Mouse (Mus musculus) left cerebral cortex, postnatal 25 days (tissue): ENCODE measurements at regions not wholly inside any gene's neighbourhood (a gene's known extent, or its start where the extent isn't known, plus 50 kb on each side); places are given as distances from the start of the nearest gene placed in this dataset.

Source experiments
- DNase-seq, 2 experiments: peaks; one replicate each; pipeline ENCODE4 v3.0.0; 2022; ENCODE audit warnings: low spot score in 2 of 2, mixed read lengths in 1 of 2
- intact Hi-C: fragments of 180-260 bp; cut with DNase I; formaldehyde crosslinking; loops from one replicate; pipeline ENCODE4 v1.15.1; 2025

DNA sequence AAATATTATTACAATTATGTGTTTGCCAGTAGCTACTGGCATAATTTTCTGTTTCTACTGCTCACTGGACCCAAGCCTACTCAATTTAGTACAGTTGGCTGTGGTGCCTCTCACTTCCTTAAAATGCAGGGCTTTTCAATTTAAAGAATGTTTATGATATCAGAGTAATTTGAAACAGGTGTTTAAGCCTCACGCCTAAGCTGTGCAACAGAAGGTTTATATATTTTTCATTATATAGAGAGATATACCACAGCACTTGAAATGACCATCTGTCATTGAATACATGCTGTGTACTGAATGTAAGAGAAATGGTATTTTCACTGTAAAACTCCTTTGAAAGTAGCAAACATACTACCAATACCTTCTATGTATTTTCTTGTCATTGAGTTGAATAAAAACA lies 376.8 kb downstream of the Otol1 start:
- DNase-seq = no peak
- intact Hi-C loops = no loop called here

DNA sequence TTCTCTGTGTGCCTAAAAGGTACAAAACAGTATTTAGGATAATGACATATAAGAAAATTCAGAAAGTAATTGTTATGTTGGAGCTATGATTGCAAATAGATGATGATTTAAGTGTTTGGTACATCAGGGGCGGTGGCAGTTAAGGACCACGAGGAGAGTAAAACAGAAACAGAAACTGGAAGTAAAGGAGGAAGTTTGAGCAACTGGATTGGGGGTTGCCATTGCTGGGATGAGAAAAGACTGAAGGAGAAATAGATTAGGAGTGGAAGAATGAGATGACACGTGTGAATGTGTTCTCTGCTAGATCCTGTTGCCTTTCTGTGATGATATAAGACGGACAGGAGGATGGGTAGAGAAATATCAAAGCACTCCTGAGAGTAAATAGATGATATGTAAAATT lies 378.5 kb downstream of the Otol1 start:
- DNase-seq = no peak
- intact Hi-C loops = no loop called here

DNA sequence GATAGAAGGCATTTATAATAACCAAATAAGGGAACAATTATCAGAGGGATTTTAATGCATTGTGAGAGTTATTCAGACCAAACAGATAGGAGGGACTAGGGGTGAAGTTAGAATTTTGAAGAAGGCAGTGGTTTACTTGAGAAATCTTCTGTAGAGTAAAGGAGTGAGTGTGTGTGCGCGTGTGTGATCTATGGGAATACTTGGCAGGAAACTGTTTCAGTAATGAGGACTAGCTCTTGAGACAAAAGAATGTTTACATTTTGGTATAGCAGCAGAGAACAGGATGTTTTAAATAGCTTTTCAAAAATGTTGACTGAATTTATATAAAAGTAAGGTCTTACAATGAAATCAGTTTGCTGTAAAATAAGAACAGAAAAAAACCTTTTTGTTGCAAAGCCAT lies 393.8 kb downstream of the Otol1 start:
- intact Hi-C loops = no loop called here
- DNase-seq = peak in 1 of 2 experiments; percentile 43

DNA sequence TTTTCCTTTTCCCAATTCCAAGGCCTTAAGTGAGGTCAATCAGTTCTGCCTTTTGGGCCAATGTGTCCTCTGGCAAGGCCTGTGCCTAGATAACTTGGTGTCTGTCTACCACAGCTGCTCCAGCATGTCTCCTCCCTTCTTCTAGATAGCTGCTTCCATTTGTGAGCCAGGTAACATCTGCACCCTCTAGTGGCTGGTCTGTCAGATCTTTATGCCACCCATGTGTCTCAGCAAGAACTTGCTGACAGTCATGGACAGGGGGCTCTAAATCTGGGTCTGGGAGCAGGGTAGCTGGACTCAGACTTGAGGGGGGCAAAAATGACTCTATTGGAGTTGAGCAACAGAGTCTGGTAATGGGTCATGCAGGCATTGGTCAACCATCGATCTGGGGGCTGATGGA lies 399.2 kb downstream of the Otol1 start:
- DNase-seq = peak; percentile 6 to 22
- intact Hi-C loops = no loop called here

DNA sequence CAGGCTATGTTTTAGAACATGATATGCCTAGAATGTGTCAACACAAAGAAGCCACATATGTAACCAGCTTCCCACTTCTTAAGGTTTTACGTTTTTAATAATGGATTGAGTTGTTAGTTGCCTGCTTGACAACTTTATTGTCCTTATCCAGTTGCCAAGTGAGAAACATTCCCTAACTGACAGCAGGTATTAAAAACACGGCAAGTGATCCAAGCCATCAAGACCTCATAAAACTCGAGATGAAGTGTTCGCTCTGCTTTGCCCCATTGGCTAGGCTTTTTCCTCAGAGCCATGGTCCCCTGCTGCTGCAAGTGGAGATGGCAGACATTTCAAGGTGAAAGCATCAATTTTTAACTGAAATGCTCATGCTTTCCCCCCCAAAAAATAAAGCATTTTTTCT lies 410.9 kb downstream of the Otol1 start:
- intact Hi-C loops = no loop called here
- no peak for DNase-seq

DNA sequence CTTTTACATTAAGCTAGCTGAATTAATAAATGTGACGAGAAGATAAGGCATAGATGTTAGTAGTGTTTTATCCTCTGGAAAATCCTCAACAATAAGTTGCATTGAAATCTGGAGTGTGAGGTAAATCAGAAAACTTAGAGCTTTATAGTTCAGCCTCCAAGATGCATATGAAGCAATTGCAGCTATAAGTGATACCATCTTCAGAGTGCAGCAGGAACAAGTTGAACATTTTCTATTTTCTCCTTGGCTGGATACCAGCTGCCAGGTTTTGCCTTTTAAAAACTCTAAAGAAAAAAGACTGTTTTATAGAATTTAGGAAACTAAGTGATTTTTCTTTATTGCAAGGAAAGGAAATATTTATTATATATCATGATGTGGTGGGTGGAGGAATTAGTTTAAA lies 414.6 kb downstream of the Otol1 start:
- DNase-seq = peak; percentile 14 to 81
- intact Hi-C loops = loop anchor here (1.0 to 10.0 kb wide), 3 partner anchors 120 to 317 kb away; no protein-coding TSS in a partner anchor

DNA sequence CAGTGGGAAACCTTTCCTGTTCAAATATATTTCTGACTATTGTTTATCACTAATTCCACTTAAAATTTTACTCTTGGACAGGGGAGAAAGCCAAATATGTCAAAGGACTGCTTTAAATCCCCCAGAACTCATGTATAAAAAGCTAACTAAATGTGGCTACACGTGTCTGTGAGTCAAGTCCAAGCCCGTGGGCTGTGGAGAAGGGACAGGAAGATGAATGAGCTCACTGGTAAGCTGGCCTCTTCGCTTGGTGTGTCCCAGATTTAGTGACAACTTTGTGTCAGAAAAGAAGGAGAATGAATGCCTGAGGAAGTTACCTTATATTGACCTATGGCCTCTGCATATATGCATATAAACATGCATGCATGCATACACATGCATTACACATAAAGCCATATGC lies 415.3 kb downstream of the Otol1 start:
- DNase-seq = peak; percentile 6 to 72
- intact Hi-C loops = loop anchor here (1.0 to 10.0 kb wide), 3 partner anchors 120 to 318 kb away; no protein-coding TSS in a partner anchor

DNA sequence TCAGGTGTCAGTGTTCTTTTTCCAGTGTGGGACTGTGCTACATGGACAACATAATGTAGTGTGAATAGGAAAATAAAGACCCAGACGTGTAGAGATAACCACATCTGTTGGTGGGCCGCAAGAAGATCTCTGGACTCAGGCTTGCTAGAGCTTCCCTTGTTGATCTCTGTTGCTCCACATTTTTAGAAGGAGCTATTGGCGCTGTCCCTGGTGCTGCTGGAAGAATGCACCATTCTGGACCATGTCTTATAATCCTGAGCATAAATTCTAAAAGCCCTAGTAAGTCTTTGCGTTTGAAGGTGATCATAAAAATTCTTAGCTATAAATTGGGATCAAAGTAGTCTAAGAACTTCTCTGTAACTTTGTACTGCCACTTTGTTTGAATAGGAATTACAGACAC lies 429.3 kb downstream of the Otol1 start:
- intact Hi-C loops = no loop called here
- DNase-seq = no peak

DNA sequence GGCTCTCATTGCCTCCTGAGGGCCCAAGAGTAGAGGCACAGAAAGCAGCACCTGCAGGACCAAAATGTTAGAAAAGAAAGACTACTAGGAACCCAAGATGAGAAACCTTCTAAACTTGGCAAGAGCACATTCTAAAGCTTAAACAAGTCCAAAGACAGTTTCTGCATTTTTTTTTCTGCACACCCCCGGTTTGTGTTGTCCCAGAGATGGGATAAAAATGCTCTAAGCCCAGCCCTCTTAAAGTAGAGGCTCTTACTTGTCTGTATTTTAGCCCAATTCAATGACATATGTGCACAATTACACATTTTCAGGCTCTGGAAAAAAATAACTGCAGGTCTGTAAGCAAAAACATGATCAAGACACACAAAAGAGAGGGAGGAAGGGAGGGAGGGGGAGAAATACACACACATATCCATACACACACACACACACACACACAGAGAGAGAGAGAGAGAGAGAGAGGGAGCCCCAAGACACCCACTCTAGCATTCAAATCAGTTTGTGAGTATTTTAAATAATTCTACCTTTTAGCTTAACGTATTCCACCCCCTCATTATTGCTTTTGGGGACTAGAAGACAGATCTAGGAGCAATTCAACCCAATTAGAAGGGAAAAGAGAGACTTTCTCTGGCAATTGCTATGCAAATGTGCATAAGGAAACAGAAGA lies 449.9 kb downstream of the Otol1 start:
- peak in 1 of 2 experiments; percentile 53 for DNase-seq
- intact Hi-C loops = no loop called here

DNA sequence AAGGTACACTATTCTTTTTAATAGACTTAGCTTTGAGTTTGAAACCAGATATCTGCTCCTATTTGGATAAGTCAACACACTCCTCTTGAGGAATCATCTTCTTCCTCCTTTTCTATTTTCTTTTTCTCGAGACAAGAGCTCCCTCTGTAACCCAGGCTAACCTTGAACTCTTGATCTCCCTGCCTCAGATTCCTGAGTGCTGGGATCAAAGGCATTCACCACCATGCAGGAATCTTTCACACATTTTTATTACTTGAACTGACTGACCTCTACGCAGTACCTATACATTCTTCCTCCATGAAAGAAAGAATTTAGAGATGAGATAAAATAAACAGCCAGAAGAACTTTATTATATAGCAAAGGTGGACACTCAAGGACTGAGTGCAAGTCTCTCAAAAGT lies 453.4 kb downstream of the Otol1 start:
- DNase-seq = no peak
- intact Hi-C loops = no loop called here

DNA sequence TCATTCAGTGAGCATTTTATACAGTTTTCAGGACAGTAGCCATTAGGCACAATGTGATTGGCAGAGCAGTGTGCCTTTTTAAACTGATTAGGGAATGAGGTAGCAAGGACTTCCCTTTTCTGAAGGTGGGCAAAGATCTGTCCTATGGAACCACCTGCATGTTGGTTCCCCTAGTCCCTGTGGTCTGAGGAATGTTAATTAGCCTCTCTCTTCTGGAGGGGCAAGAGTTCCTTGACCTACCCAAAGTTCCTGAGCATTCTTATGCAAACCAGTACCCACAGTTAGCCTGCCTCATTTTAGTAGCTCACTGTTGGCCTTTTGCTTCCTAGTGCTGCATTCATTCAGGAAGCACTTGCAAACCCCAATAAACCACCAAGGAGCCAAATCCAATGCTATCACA lies 455.8 kb downstream of the Otol1 start:
- intact Hi-C loops = no loop called here

DNA sequence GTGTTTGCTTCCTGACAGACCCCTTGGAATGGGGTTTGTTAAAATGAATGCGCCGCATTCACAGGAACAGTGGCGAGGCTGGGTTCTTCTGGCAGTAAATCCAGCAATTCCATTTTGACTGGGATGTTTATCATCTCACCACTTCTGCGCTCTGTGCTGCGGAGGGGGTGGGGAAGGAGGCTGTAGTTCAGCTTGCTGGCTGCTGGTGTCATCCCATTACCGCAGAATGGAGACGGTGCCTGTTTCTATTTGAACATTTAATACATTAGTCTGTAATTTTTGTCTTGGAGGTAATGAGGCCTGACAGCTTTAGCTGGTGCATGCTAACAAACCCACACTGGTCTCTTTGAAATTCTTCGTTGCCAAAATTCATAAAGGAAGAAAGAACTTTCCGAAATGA lies 475.1 kb downstream of the Otol1 start:
- peak; percentile 47 to 77 for DNase-seq
- intact Hi-C loops = no loop called here

More for the DNA sequence above, 455.8 kb downstream of the Otol1 start:
- no peak for DNase-seq

DNA sequence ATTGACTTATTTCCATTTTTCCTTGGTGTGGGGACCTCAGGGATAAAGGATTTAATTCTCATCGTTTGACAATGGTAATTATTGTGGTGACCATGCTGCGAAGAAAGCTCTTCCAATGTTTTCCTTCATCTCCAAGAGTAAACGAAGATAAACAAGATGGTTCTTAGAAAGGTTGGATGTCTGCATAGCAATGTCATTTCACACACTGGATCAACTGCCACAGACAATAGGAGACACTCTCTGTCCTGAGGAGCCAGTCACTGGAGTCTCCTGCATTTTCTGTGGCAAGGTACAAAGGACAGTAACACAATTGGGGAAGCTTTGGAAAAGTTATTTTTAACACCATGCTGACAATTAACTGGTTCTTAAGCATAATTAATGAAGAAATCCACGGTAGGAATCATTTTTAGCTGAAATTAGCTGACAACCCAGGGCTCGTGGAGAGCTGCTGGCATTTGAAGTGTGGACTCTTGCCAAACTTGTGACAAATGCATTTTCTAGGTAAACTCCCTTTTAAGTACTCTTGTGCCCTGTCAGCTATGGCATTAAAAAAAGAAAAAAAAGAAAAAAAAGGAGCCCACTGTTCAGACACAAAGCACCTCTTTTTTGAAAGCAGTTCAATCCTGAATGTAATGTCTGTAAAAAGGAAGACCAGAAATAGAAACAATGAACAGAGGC lies 475.8 kb downstream of the Otol1 start:
- DNase-seq = no peak
- intact Hi-C loops = no loop called here

DNA sequence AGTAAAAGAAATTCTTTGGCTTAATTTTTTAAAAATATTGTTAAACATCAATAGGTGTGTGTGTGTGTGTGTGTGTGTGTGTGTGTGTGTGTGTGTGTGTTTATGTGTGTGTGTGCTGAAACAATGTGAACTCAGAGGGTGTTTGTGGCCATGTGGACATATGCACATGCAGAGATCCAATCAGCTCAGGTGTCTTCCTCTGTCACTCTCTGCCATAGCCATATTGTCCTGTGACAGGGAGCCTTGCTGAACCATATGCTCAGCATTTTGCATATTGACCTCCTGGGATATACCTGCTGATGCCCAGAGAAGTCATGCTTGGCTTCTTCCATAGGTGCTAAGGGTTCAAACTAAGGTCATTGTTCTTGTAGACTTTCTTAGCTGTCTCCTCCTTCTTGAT lies 489.0 kb downstream of the Otol1 start:
- no peak for DNase-seq
- intact Hi-C loops = no loop called here

DNA sequence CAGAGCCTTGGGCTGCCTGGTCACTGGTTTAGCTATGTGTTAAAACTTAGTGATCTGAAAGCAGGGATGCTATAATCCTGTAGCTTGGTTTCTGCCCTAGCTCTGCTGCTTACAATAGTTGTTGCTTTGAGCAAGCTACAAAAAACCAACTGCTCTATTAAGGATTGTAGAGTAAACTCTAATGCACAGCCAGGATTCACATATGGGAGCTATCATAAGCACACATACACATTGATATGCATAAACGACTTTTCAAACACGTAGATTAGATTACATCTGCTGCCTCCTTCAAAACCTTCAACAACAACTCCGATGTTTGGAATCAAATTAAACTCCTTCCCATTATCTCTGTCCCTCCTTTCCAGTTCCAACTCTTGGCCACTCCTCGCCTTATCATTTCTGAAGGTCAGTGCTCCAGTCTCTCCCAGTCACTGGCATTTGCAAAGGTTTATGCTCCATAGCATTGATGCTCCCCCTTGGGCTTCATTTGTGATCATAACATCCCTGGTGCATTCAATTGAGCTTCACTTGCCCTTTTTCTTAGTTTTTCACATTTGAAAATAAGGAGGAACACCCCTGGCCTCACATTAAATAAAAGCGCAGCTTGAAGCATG lies 492.9 kb downstream of the Otol1 start:
- no peak for DNase-seq
- intact Hi-C loops = no loop called here

DNA sequence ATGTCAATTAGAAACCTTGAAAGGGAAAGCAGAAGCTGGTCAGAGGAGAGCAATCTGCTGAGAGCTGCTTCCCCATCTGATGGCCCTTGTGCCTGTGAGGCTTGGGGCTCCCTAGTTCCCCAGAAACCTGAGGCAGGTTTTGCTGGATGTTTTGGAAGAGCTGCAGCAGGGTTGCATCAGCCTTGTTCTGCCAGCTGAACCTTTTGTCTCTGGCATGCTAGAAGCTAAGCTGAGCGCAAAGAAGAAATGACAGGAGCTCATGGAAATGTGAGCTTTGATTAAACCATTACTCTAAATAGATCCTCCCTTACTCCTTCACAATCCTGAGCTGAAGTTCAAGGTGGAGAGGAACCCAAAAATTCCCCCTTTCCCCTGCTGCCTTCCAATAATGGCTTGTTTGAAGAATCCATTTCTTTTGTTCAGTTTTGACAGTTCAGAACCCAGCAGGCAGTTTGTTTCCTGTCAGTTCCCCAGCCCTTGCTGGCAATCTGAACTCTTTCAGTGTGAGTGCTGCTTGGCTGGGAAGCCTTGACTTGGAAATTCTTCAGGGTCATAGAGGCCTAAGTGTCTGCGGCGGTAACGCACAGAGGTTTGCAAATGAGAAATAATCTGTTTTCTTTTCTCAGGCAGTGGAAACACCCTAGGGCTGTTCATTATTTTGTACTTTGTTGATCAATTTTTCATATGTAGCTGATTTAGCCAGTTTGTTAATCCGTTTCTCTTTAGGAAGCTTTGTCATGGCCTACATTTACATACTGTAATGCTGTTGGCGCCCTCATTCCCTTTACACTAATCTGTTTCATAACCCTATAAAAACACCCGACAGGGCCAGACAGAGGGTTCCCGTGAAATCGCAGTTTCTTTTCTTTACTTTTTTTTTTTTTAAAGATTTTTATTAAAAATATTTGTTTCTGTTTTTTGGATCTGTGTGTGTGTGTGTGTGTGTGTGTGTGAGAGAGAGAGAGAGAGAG lies 493.9 kb downstream of the Otol1 start:
- DNase-seq = no peak
- intact Hi-C loops = no loop called here

DNA sequence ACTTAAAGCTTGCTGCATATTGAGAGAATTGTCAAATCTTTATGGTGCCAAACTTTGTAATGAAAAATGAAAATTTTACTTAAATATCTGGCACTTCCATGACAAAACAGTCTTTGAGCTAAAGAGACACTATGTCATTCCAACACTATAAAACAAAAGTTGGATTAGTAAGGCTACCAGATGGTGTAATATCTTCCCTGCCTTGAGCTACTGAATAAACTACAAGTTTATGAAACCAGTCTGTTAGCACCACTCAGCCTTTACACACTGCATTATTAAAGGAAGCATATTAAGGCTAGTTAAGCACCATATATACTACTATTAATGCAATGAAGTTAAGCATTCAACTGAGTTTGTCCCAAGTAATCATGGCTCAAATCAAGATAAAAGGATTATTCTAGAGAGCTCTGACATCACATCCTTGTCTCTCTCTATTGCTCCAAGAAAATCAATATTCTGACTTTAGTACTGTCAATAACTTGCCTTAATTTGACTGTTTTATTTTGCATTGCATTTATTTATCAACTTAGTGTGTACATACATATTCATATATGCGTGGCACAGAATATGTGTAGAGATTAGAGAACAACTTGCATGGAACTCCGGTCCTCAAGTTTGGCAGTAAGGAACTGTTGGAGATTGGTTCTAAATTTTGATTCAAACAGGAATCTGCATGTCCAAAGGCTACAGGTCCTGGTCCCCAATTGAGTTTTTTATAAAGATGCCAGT lies 526.3 kb downstream of the Otol1 start:
- intact Hi-C loops = no loop called here
- DNase-seq = no peak

DNA sequence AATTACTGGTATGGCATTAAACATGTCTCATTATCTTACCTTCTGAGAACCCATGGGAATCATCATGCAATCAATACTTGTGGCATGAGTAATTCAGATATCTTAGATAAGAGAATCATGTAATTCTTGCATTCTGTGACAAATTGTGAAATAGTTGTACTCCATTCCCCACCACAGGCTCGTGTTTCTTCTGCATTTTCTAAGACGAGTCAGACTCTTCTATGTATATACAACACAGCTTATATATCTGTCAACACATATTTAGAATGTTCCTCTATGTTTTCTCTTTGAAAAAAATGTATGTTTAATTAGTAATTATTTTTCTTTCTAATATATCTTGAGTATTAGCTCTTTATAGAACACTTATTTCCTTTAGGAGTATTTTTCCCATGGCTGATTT lies 527.7 kb downstream of the Otol1 start:
- intact Hi-C loops = no loop called here
- DNase-seq = no peak

DNA sequence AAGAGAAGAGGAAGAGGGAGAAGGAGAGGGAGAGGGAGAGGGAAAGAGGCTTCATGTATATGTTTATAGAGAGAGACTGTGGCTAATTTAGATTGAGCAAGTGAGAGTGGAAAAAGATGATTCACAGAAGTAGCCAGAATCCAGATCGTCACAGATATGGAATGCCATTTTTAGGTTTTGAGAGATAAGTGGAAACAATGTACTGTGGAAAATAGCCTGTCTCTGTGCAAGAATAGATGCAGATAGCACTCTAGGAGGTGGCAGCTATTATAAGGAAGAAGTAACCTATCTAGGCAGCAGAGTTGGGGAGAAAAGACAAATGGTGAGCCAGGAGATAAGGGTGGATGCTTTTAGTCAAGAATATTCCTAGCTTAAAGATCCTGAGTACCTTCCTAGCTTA lies 536.5 kb downstream of the Otol1 start:
- DNase-seq = peak in 1 of 2 experiments; percentile 91

More for the DNA sequence above, 536.5 kb downstream of the Otol1 start:
- intact Hi-C loops = loop anchor here (2.0 to 10.0 kb wide), 6 partner anchors 122 to 442 kb away; no protein-coding TSS in a partner anchor
